Mouse (Mus musculus): ENCODE data around the gene Gtf3c5. TPM values are rescaled to one million over a fixed set of nuclear protein-coding genes. Genes with fewer than 3 reads are reported as not detected.

The Gtf3c5 gene
- polyA plus RNA-seq, 1 experiment from 2014 or later = 55.5 TPM

- ATAC-seq (ENCODE audit: low FRiP score, low read depth) = no peak
- peaks cover 3% of the 10 kb centered on the region; the same call in 1 of the 2 replicates for H3K36me3 ChIP-seq
- H3K9me3 ChIP-seq = no peaks in the 10 kb centered on the region
- H3K9ac ChIP-seq (replicated peaks) = no peak overlapping the region
- H3K4me1 ChIP-seq = peaks cover 23% of the 10 kb centered on the region
- 0 out of 2 replicates have a peak, but pooled peaks cover 6% of the 10 kb centered on the region for H3K27me3 ChIP-seq
- no peak overlapping the region for H3K4me3 ChIP-seq
- H3K27ac ChIP-seq (replicated peaks) = no peak overlapping the region
- no peak overlapping the region for H3K4me2 ChIP-seq (replicated peaks)
- 47% methylated on average over 2 of the region's 2 CpGs for WGBS
Observed at GRCm38 (mm10) chr2:28585730-28586129, 2.2 kb upstream of the Gtf3c5 start.

GRCm38 (mm10) chr2:28585043-28585571, 1.6 kb upstream of the Gtf3c5 start:
- Histone ChIP-seq H3K4me1 (peaks cover 23% of the 10 kb centered on the region), H3K9ac (replicated peaks) (no peak overlapping the region), H3K36me3 (peaks cover 5% of the 10 kb centered on the region; the same call in 1 of the 2 replicates), H3K27me3 (0 out of 2 replicates have a peak, but pooled peaks cover 2% of the 10 kb centered on the region), H3K4me3 (no peak overlapping the region), H3K27ac (replicated peaks) (no peak overlapping the region), H3K4me2 (replicated peaks) (no peak overlapping the region), H3K9me3 (no peaks in the 10 kb centered on the region)
- no peak for ATAC-seq (ENCODE audit: low FRiP score, low read depth)
- 24% methylated on average over 6 of the region's 6 CpGs for WGBS

- peak overlapping the region; percentile 77 for H3K4me3 ChIP-seq
- peaks cover 24% of the 10 kb centered on the region for H3K36me3 ChIP-seq
- H3K27me3 ChIP-seq = no peaks in the 10 kb centered on the region
- peak overlapping the region; percentile 74 for H3K9ac ChIP-seq (replicated peaks)
- WGBS = under 1% methylated on average over 56 of the region's 56 CpGs
- peak overlapping the region; percentile 87 for H3K27ac ChIP-seq (replicated peaks)
- no peaks in the 10 kb centered on the region for H3K9me3 ChIP-seq
- H3K4me2 ChIP-seq (replicated peaks) = peak overlapping the region; percentile 68
- peak; percentile 89 for ATAC-seq (ENCODE audit: low FRiP score, low read depth)
- peaks cover 23% of the 10 kb centered on the region for H3K4me1 ChIP-seq
Observed at GRCm38 (mm10) chr2:28582647-28583353, 751 bp downstream of the Gtf3c5 start.

- no peak overlapping the region for H3K4me3 ChIP-seq
- ATAC-seq (ENCODE audit: low FRiP score, low read depth) = no peak
- H3K4me2 ChIP-seq (replicated peaks) = no peak overlapping the region
- peaks cover 70% of the 10 kb centered on the region for H3K36me3 ChIP-seq
- H3K27ac ChIP-seq (replicated peaks) = no peak overlapping the region
- 68% methylated on average over 5 of the region's 5 CpGs for WGBS
- no peaks in the 10 kb centered on the region for H3K9me3 ChIP-seq
- H3K27me3 ChIP-seq = no peaks in the 10 kb centered on the region
- no peak overlapping the region for H3K9ac ChIP-seq (replicated peaks)
- H3K4me1 ChIP-seq = peaks cover 17% of the 10 kb centered on the region
Observed at GRCm38 (mm10) chr2:28578003-28578402, 5.5 kb downstream of the Gtf3c5 start.

GRCm38 (mm10) chr2:28576815-28577214, 6.7 kb downstream of the Gtf3c5 start:
- H3K4me2 ChIP-seq (replicated peaks) = no peak overlapping the region
- no peak overlapping the region for H3K27ac ChIP-seq (replicated peaks)
- ATAC-seq (ENCODE audit: low FRiP score, low read depth) = no peak
- H3K9me3 ChIP-seq = no peaks in the 10 kb centered on the region
- WGBS = 94% methylated on average over 3 of the region's 3 CpGs
- H3K4me1 ChIP-seq = peaks cover 11% of the 10 kb centered on the region
- no peaks in the 10 kb centered on the region for H3K27me3 ChIP-seq
- peaks cover 82% of the 10 kb centered on the region for H3K36me3 ChIP-seq
- H3K4me3 ChIP-seq = no peak overlapping the region
- H3K9ac ChIP-seq (replicated peaks) = no peak overlapping the region

- no peaks in the 10 kb centered on the region for H3K4me1 ChIP-seq
- H3K9ac ChIP-seq (replicated peaks) = no peak overlapping the region
- H3K4me2 ChIP-seq (replicated peaks) = no peak overlapping the region
- H3K4me3 ChIP-seq = no peak overlapping the region
- H3K9me3 ChIP-seq = no peaks in the 10 kb centered on the region
- no peaks in the 10 kb centered on the region for H3K27me3 ChIP-seq
- no peak for ATAC-seq (ENCODE audit: low FRiP score, low read depth)
- no peak overlapping the region for H3K27ac ChIP-seq (replicated peaks)
- 94% methylated on average over 4 of the region's 4 CpGs for WGBS
- peaks cover 90% of the 10 kb centered on the region for H3K36me3 ChIP-seq
Observed at GRCm38 (mm10) chr2:28575341-28575740, 8.2 kb downstream of the Gtf3c5 start.

GRCm38 (mm10) chr2:28569903-28570302, 13.6 kb downstream of the Gtf3c5 start:
- Histone ChIP-seq H3K27me3 (no peaks in the 10 kb centered on the region), H3K9me3 (no peaks in the 10 kb centered on the region), H3K27ac (replicated peaks) (no peak overlapping the region), H3K9ac (replicated peaks) (no peak overlapping the region), H3K4me1 (no peaks in the 10 kb centered on the region), H3K4me2 (replicated peaks) (no peak overlapping the region), H3K4me3 (no peak overlapping the region), H3K36me3 (peaks cover 97% of the 10 kb centered on the region)
- no peak for ATAC-seq (ENCODE audit: low FRiP score, low read depth)
- 71% methylated on average over 2 of the region's 3 CpGs for WGBS

- WGBS = 69% methylated on average over 5 of the region's 5 CpGs
- ATAC-seq (ENCODE audit: low FRiP score, low read depth) = no peak
- H3K36me3 ChIP-seq = peaks cover 64% of the 10 kb centered on the region
- H3K4me2 ChIP-seq (replicated peaks) = no peak overlapping the region
- H3K27ac ChIP-seq (replicated peaks) = no peak overlapping the region
- H3K9ac ChIP-seq (replicated peaks) = no peak overlapping the region
- H3K4me3 ChIP-seq = no peak overlapping the region
- no peaks in the 10 kb centered on the region for H3K4me1 ChIP-seq
- H3K9me3 ChIP-seq = no peaks in the 10 kb centered on the region
- H3K27me3 ChIP-seq = no peaks in the 10 kb centered on the region
Observed at GRCm38 (mm10) chr2:28566545-28566944, 17.0 kb downstream of the Gtf3c5 start.

GRCm38 (mm10) chr2:28564380-28564779, 19.2 kb downstream of the Gtf3c5 start:
- Histone ChIP-seq H3K9me3 (no peaks in the 10 kb centered on the region), H3K27me3 (no peaks in the 10 kb centered on the region; the same call in 1 of the 2 replicates), H3K36me3 (peaks cover 44% of the 10 kb centered on the region), H3K4me3 (no peak overlapping the region), H3K9ac (replicated peaks) (no peak overlapping the region), H3K4me1 (no peaks in the 10 kb centered on the region), H3K27ac (replicated peaks) (no peak overlapping the region), H3K4me2 (replicated peaks) (no peak overlapping the region)
- WGBS = 91% methylated on average over 4 of the region's 4 CpGs
- no peak for ATAC-seq (ENCODE audit: low FRiP score, low read depth)

GRCm38 (mm10) chr2:28563830-28564229, 19.7 kb downstream of the Gtf3c5 start:
- ATAC-seq (ENCODE audit: low FRiP score, low read depth) = no peak
- no peak overlapping the region for H3K4me3 ChIP-seq
- no peaks in the 10 kb centered on the region for H3K9me3 ChIP-seq
- no peak overlapping the region for H3K4me2 ChIP-seq (replicated peaks)
- no peaks in the 10 kb centered on the region for H3K4me1 ChIP-seq
- H3K27ac ChIP-seq (replicated peaks) = no peak overlapping the region
- peaks cover 38% of the 10 kb centered on the region for H3K36me3 ChIP-seq
- H3K9ac ChIP-seq (replicated peaks) = no peak overlapping the region
- no peaks in the 10 kb centered on the region; the same call in 1 of the 2 replicates for H3K27me3 ChIP-seq

- Histone ChIP-seq H3K4me1 (no peaks in the 10 kb centered on the region), H3K36me3 (peaks cover 33% of the 10 kb centered on the region), H3K9me3 (no peaks in the 10 kb centered on the region), H3K4me2 (replicated peaks) (no peak within 1 kb of the TSS), H3K27me3 (no peaks in the 10 kb centered on the region; the same call in 1 of the 2 replicates), H3K4me3 (no peak within 1 kb of the TSS), H3K27ac (replicated peaks) (no peak within 1 kb of the TSS), H3K9ac (replicated peaks) (no peak within 1 kb of the TSS)
- 72% methylated on average over 6 of the region's 6 CpGs for WGBS
- no peak for ATAC-seq (ENCODE audit: low FRiP score, low read depth)
Observed at GRCm38 (mm10) chr2:28563303-28563702, 20.2 kb downstream of the Gtf3c5 start, which contains the start of gene Cel. Cel (minus strand) TSS chr2:28563403.

- H3K27me3 ChIP-seq = no peaks in the 10 kb centered on the region; the same call in 1 of the 2 replicates
- no peak overlapping the region for H3K9ac ChIP-seq (replicated peaks)
- ATAC-seq (ENCODE audit: low FRiP score, low read depth) = no peak
- peaks cover 20% of the 10 kb centered on the region for H3K36me3 ChIP-seq
- WGBS = 87% methylated on average over 5 of the region's 5 CpGs
- no peaks in the 10 kb centered on the region for H3K4me1 ChIP-seq
- H3K9me3 ChIP-seq = no peaks in the 10 kb centered on the region
- no peak overlapping the region for H3K4me2 ChIP-seq (replicated peaks)
- H3K4me3 ChIP-seq = no peak overlapping the region
- H3K27ac ChIP-seq (replicated peaks) = no peak overlapping the region
Observed at GRCm38 (mm10) chr2:28557452-28557851, 26.1 kb downstream of the Gtf3c5 start.
